Mouse (Mus musculus) heart, postnatal 36 days (tissue): ENCODE results near the gene Pde4b. TPM values are rescaled to one million over a fixed set of nuclear protein-coding genes. Genes with fewer than 3 reads are reported as not detected.

ENCODE experiments used
- DNase-seq, 2 experiments: peaks; one replicate each; pipeline ENCODE4 v3.0.0; 2021 to 2022
- intact Hi-C: fragments of 180-260 bp; cut with DNase I; formaldehyde crosslinking; loops from one replicate; pipeline ENCODE4 v1.15.1; 2025
- total RNA-seq, 2 experiments: library from RNA; stranded (reverse); gene quantifications; 2 replicates each; pipeline ENCODE4 v1.2.3; 2021

Gene Pde4b
- total RNA-seq, 2 experiments from 2014 or later, result 19.9 to 30.2 TPM

DNA sequence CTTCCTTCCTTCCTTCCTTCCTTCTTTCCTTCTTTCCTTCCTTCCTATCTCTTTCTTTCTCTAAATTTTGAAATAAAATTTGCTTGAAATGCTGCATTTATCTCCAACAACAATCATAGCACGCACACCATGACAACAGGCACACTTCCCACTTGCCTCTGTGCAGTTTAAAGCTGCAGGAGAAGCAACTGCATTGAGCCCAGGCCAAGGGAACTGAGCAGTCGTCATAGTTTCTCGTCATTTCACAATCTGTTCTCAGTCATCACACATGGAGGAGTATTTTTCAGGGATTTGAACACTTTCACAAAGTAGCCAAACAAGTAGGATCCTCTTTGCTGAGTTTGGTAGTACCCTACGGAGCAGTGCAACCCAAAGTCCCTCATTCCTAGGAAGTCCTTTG, 188.4 kb downstream of the Pde4b start:
- no peak for DNase-seq
- intact Hi-C loops, result no loop called here

DNA sequence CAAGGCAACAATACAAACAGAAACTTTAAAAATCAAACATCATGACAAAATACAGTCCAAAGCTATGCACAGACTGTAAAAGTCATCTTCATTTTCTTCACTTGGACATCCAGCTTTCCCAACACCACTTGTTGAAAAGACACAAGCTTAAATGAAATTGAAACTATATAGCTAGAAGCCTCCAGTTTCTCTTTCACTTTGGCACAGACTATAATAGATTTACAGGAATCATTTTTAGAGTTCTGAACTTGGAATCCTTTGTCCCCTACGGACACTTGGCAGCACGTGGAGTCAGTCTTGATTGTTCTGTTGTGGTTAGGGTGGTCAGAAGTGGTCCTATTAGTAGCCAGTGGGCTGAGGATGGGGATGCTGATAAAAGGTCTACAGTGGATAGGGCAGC, 191.6 kb downstream of the Pde4b start:
- intact Hi-C loops, result no loop called here
- DNase-seq, result no peak

DNA sequence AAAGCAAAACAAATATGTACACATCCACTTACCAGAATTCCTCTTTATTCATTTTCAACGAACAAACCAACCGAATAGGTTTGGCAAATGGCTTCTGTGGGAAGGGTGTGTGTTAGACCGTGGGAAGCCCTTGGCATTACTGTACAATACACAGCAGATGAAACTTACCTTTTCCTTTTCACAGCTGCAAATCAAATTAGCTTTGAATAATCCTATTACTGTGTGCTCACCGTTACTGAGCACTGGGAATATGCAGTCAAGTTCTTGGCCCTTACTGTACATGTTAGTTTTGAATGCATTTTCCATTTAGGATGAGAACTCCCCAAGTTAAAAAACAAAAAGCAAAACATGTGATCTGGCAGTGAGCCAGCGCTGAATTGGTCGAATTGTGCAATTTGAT, 199.8 kb downstream of the Pde4b start:
- intact Hi-C loops, result no loop called here
- no peak for DNase-seq

GRCm38 (mm10) chr4:102290052-102290734, 202.8 kb downstream of the Pde4b start:
- intact Hi-C loops, result no loop called here
- DNase-seq, result no peak

- intact Hi-C loops, result no loop called here
- DNase-seq, result no peak
Measured at GRCm38 (mm10) chr4:102297558-102297957, 210.2 kb downstream of the Pde4b start.

DNA sequence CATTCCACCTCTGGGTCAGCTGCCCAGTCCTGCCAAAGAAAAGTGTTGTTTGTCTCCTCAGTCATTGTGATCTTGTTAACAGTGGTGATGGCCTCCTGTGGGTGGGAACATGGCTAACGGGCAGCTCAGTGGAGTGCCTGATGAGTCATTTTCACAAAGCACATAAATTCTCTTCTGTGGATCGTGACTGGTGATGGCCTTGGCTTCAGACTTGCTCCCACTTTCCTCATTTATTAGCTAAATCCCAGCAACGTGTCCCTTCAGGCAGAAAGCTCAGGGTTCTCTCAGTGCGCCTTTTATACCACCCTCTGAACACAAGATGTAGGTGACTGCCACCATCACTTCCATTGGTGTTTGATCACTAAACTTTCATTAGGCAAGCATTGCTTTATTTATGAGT, 215.2 kb downstream of the Pde4b start:
- intact Hi-C loops, result no loop called here
- DNase-seq, result no peak

GRCm38 (mm10) chr4:102307661-102308297, 220.4 kb downstream of the Pde4b start:
- intact Hi-C loops, result no loop called here

GRCm38 (mm10) chr4:102310630-102311029, 223.3 kb downstream of the Pde4b start:
- DNase-seq, result no peak
- intact Hi-C loops, result no loop called here

More at GRCm38 (mm10) chr4:102307661-102308297, 220.4 kb downstream of the Pde4b start:
- DNase-seq, result no peak

GRCm38 (mm10) chr4:102316011-102316410, 228.7 kb downstream of the Pde4b start:
- no peak for DNase-seq
- intact Hi-C loops, result no loop called here

DNA sequence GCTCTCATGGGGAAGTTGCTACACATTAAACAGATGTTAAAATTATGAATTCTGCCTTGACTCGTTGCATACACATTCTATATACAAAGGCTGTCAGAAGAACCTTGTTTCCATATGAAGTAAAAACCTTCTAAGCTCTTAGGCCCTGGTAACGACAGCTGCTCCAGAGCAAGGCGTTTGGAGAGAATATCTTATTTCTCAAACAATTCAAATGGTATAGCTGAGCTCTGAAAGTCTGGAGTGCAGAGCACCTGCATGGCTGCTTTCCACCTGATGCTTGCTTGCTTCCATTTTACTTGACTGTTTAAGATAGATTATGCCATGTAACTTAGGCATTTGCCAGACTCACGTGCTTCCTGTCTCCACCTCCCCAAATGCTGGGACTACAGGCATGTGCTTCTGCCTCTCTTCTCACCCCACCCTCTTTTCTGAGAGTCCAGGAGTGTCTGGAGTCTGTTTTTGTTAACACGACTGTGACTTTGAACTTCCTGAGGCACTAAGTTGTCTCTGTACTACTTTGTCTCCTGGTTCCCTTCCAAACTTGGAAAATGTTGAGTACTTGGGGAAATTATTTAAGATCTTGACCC, 229.4 kb downstream of the Pde4b start:
- intact Hi-C loops, result no loop called here
- no peak for DNase-seq

DNA sequence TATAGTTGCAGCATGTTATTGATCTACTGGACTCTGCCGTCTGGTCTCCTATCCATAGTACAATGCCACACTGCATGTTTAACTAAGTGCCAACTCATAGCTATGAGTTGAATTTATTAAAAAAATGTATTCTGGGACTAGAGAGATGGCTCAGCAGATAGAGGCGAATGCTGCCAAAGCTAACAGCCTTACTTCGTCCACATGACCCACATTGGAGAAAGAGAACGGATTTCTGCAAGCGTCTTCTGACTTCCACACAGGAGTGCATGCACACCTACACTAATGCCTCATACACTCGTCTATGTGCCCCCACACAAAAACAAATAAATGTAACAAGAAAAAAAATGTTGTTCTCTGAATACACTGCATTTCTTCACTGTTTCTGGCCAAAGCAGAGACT, 231.3 kb downstream of the Pde4b start:
- DNase-seq, result no peak
- intact Hi-C loops, result no loop called here

DNA sequence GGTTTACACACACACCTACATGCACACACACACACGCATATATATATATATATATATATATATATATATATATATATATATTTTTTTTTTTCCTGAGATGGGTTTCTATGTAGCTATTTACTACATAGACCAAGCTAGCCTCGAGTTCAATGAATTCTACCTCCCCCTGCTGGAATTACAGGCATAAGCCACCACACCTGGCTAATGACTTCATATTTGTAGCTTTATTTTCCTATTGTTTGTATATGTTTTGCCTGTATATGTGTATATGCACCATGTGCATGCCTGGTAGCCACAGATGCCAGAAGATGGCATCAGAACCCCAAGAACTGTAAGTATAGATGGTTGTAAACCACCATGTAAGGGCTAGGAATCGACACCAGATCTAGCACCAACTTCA, 234.0 kb downstream of the Pde4b start:
- intact Hi-C loops, result no loop called here
- DNase-seq, result no peak

DNA sequence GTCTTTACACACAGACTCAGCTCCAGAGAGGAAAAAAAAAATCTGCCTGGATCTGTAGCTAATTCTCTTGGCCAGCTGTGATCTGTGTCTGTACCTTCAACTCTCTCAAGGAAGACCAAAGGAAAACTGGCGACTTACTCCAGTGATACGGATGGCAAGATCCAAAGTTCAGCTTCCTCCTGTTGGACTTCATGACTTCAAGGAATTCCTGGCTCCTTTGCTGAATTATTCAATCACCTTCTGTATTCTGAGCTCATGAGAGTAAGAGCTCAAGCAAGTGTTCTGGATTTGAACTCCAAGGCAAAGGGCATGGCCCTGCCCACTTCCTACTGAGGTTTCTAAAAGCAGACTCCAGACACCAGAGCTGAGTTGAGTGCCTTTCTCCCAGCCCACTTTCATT, 245.0 kb downstream of the Pde4b start:
- intact Hi-C loops, result no loop called here
- no peak for DNase-seq

- DNase-seq, result no peak
- intact Hi-C loops, result no loop called here
Measured at GRCm38 (mm10) chr4:102332885-102333284, 245.5 kb downstream of the Pde4b start.

GRCm38 (mm10) chr4:102346911-102347492, 259.7 kb downstream of the Pde4b start:
- intact Hi-C loops, result no loop called here
- no peak for DNase-seq

DNA sequence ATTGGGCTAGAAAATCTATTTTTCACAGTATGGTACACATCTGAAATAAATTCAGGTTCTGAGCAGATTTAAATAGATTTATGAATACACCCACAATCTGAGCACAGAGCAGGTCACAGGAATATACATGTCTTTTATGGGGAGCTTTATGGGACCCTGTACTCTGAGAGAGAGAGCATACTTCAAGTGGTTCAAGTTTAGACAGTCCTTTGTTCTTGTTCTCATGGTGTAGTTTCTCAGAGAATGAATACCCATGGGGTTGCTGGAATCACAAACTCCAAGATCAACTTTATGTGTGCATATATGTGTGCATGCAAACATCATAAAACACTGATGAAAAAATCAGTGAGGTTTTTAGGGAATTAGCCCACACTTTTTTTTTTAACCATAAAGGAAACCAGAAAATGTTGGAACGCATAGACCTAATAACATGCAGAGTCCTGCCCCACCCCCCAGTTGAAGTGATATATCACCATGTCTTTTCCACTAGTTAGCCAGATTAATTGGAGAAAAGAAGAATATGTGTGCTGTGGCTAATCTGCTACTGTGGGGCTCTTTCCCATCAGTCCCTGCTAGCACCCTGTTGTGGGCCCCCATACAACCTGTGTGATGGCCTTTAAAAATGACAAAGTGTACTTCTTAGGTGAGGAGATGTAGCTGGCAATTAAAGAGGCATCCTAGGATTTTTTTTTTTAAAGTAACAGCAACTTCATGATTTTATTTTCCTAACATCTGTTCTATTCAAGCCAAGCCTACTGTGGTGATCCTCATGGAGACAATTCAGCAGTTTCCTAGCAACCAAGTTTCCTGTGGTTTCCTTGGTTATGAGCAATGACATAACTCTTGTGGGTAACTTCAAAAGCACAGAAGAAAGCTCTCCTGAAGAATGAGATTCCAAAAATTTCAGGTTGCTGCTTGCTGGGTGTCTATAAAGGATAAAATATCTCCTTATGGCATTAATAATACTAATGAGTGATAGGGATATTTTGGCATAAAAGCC, 264.4 kb downstream of the Pde4b start:
- intact Hi-C loops, result no loop called here
- DNase-seq, result no peak

GRCm38 (mm10) chr4:102353641-102354403, 266.5 kb downstream of the Pde4b start:
- intact Hi-C loops, result no loop called here
- DNase-seq, result no peak

- intact Hi-C loops, result no loop called here
- DNase-seq, result no peak
Measured at GRCm38 (mm10) chr4:102368105-102368735, 280.9 kb downstream of the Pde4b start.

DNA sequence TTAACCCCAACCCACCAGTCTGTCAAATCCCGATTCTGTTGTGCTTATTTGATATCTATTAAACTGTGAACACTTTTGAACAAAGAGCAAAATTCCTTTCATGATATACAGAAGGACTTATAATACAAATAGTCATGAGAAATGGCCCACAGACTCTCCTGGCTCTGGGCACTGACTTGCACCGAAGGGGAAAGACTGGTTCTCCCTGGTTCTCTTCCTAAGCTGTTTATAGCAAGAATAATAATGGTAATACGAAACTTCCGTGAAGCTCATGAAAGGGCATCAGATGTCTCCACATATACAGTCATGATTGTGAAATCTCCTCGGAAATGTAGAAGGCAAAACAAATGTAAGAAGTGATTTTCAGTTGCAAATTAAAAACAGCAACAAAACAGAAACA, 287.3 kb downstream of the Pde4b start:
- no peak for DNase-seq
- intact Hi-C loops, result no loop called here
